Mouse (Mus musculus) neural tube, embryonic 11.5 days (tissue): ENCODE data around the gene Tbcb. TPM values are rescaled to one million over a fixed set of nuclear protein-coding genes. Genes with fewer than 3 reads are reported as not detected.
"Not testable (repeated sequence)": the region's sequence is repeated elsewhere in the genome, so short reads cannot be mapped to it uniquely, and the experiment has no call there.

Source experiments
- ATAC-seq: fragments of 200-750 bp; cut with Nextera tagmentation; 2 replicates; pipeline ENCODE4 v1.8.0; 2017; ENCODE audit warnings: moderate number of reproducible peaks, mild to moderate bottlenecking, moderate TSS enrichment, moderate library complexity; ENCODE audit not compliant: insufficient read depth, low FRiP score, low TSS enrichment
- DNase-seq: peaks from one replicate; pipeline ENCODE4 v3.0.0-alpha.2; 2015; ENCODE audit warnings: low spot score
- H3K27ac ChIP-seq: fragments of 300-500 bp; sonication (generic); 2 replicates; pipeline ENCODE4 v1.5.1; 2014; ENCODE audit warnings: low read depth, mild to moderate bottlenecking, low read length
- H3K27me3 ChIP-seq: fragments of 300-500 bp; sonication (generic); 2 replicates; pipeline ENCODE4 v1.6.1; 2014; ENCODE audit warnings: mild to moderate bottlenecking, low read length, mixed read lengths; ENCODE audit not compliant: control insufficient read depth, insufficient read depth
- H3K36me3 ChIP-seq: fragments of 300-500 bp; sonication (generic); 2 replicates; pipeline ENCODE4 v1.6.1; 2014; ENCODE audit warnings: mild to moderate bottlenecking, low read length, moderate library complexity, mixed read lengths; ENCODE audit not compliant: control insufficient read depth, insufficient read depth
- H3K4me1 ChIP-seq: fragments of 300-500 bp; sonication (generic); 2 replicates; pipeline ENCODE4 v1.6.1; 2014; ENCODE audit warnings: low read length, mixed read lengths; ENCODE audit not compliant: control insufficient read depth, insufficient read depth
- H3K4me2 ChIP-seq: fragments of 300-500 bp; sonication (generic); 2 replicates; pipeline ENCODE4 v1.6.1; 2014; ENCODE audit warnings: low read depth, mild to moderate bottlenecking, moderate library complexity
- H3K4me3 ChIP-seq: fragments of 300-500 bp; sonication (generic); 2 replicates; pipeline ENCODE4 v1.5.1; 2014; ENCODE audit warnings: low read depth, low read length
- H3K9ac ChIP-seq: fragments of 300-500 bp; sonication (generic); 2 replicates; pipeline ENCODE4 v1.6.1; 2014; ENCODE audit warnings: mild to moderate bottlenecking, low read length
- H3K9me3 ChIP-seq: fragments of 300-500 bp; sonication (generic); 2 replicates; pipeline ENCODE4 v1.6.1; 2016; ENCODE audit warnings: low read length; ENCODE audit not compliant: control insufficient read depth
- WGBS: fragments of 180-500 bp; shearing (Covaris S2); extraction: QIAGEN DNeasy Blood & Tissue Kit; methylation state at CpG from one replicate; pipeline ENCODE4 v1.1.7; 2014; 5-methylcytosine and 5-hydroxymethylcytosine counted together
- polyA plus RNA-seq: library from polyadenylated mRNA; unstranded; fragments of >200 nt; fragmentation: Nextera tagmentation; extraction: Ambion mirVana; gene quantifications from 2 replicates; pipeline ENCODE4 v1.2.1, GENCODE M21; 2014

Gene Tbcb
- polyA plus RNA-seq, 1 experiment from 2014 or later = 302 TPM

DNA sequence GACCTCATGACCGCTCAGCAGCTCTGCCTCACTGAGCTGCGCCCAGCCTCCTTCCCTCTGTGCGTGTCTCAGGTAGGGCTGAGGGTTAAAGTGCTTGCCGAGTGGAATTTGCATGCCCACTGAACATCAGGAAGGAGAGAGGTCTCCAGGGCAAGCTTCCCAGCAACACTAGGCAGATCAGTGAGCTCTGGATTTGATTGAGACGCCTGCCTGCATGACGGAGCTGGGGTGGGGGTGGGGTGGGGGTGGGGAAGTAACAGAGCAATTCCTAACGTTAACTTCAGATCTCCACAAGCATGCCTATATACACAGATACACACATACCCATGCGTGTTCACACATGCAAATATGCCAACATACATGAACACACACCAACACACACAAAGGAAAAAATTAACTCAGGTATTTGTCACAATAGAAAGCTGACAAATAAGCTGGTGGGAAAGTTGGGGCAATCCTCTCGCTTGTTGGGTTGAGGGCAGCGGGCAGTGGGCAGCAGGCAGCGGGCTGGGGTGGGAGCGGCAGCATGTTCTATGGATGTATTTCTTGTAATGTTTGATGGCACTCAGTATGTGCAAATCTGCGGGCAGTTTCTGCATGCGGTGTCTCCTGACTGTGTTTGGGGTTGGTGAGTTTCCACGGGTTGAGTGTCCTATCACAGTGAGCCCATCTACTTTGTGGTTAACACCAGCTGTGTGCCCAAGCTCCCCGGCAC, 12.6 kb downstream of the Tbcb start:
- Histone ChIP-seq H3K4me2 (peak overlapping the region; percentile 72), H3K9me3 (no peaks in the 10 kb centered on the region), H3K4me3 (peak overlapping the region; percentile 40), H3K9ac (peak overlapping the region; percentile 41), H3K4me1 (0 out of 2 replicates have a peak, but pooled peaks cover 2% of the 10 kb centered on the region), H3K27me3 (no peaks in the 10 kb centered on the region), H3K27ac (0 out of 2 replicates have a peak overlapping the region, but pooled peaks have one; percentile 46), H3K36me3 (peaks cover 4% of the 10 kb centered on the region)
- ATAC-seq (0 out of 2 replicates have a peak, but pooled peaks have one; percentile 28), DNase-seq (peak; percentile 66)
- WGBS = 5% methylated on average over 16 of the region's 16 CpGs

GRCm38 (mm10) chr7:30217277-30217676, 14.8 kb downstream of the Tbcb start:
- no peaks in the 10 kb centered on the region for H3K27me3 ChIP-seq
- no peaks in the 10 kb centered on the region for H3K36me3 ChIP-seq
- no peak overlapping the region for H3K9ac ChIP-seq
- DNase-seq (no peak), ATAC-seq (peak; percentile 27; the same call in 1 of the 2 replicates)
- 81% methylated on average over 2 of the region's 2 CpGs for WGBS
- no peaks in the 10 kb centered on the region for H3K9me3 ChIP-seq
- no peak overlapping the region for H3K4me2 ChIP-seq
- H3K4me3 ChIP-seq = no peak overlapping the region
- 0 out of 2 replicates have a peak, but pooled peaks cover 2% of the 10 kb centered on the region for H3K4me1 ChIP-seq
- no peak overlapping the region for H3K27ac ChIP-seq

GRCm38 (mm10) chr7:30216723-30217151, 15.3 kb downstream of the Tbcb start:
- Histone ChIP-seq H3K4me3 (no peak overlapping the region), H3K9ac (no peak overlapping the region), H3K4me2 (0 out of 2 replicates have a peak overlapping the region, but pooled peaks have one; percentile 29), H3K27me3 (no peaks in the 10 kb centered on the region), H3K27ac (no peak overlapping the region), H3K4me1 (0 out of 2 replicates have a peak, but pooled peaks cover 2% of the 10 kb centered on the region), H3K36me3 (no peaks in the 10 kb centered on the region), H3K9me3 (no peaks in the 10 kb centered on the region)
- WGBS = under 1% methylated on average over 15 of the region's 16 CpGs
- peak; percentile 88 for DNase-seq
- peak; percentile 85 for ATAC-seq

GRCm38 (mm10) chr7:30215875-30216274, 16.2 kb downstream of the Tbcb start:
- H3K4me3 ChIP-seq = no peak overlapping the region
- H3K9me3 ChIP-seq = no peaks in the 10 kb centered on the region
- ATAC-seq = no peak
- no peak for DNase-seq
- 91% methylated on average over 3 of the region's 3 CpGs for WGBS
- no peak overlapping the region for H3K4me2 ChIP-seq
- H3K36me3 ChIP-seq = no peaks in the 10 kb centered on the region
- 0 out of 2 replicates have a peak, but pooled peaks cover 2% of the 10 kb centered on the region for H3K4me1 ChIP-seq
- no peak overlapping the region for H3K9ac ChIP-seq
- no peaks in the 10 kb centered on the region for H3K27me3 ChIP-seq
- H3K27ac ChIP-seq = no peak overlapping the region

- H3K9me3 ChIP-seq = no peaks in the 10 kb centered on the region
- no peak for ATAC-seq
- no peak overlapping the region for H3K27ac ChIP-seq
- H3K4me3 ChIP-seq = no peak overlapping the region
- H3K36me3 ChIP-seq = no peaks in the 10 kb centered on the region
- no peaks in the 10 kb centered on the region for H3K4me1 ChIP-seq
- no peaks in the 10 kb centered on the region for H3K27me3 ChIP-seq
- WGBS = 85% methylated on average over 3 of the region's 3 CpGs
- no peak overlapping the region for H3K9ac ChIP-seq
- DNase-seq = no peak
- H3K4me2 ChIP-seq = no peak overlapping the region
Measured at GRCm38 (mm10) chr7:30213881-30214280, 18.2 kb downstream of the Tbcb start.

DNA sequence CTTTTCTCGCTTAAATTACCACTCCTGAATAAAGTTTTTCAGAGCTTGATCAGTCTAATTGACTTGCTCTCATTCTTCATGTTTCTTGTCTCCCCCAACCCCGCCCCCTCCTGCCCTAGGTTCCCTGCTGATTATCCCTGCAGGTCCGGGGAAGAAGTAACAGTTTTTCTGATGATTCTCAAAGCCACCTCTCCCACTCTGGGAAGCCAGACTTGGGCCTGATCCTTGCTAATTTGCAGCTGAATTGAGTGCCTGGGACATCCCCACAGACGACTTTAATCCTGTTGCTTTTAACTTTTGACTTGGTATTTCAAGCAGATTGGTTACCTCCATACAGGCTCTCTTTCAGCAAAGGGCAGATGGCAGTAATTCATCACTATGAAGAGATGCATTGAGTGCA, 21.0 kb downstream of the Tbcb start:
- Histone ChIP-seq H3K27ac (no peak overlapping the region), H3K4me2 (no peak overlapping the region), H3K4me3 (no peak overlapping the region), H3K9ac (no peak overlapping the region), H3K4me1 (no peaks in the 10 kb centered on the region), H3K9me3 (no peaks in the 10 kb centered on the region), H3K36me3 (no peaks in the 10 kb centered on the region), H3K27me3 (no peaks in the 10 kb centered on the region)
- ATAC-seq (no peak), DNase-seq (no peak)
- WGBS = 39% methylated on average over 4 of the region's 4 CpGs

DNA sequence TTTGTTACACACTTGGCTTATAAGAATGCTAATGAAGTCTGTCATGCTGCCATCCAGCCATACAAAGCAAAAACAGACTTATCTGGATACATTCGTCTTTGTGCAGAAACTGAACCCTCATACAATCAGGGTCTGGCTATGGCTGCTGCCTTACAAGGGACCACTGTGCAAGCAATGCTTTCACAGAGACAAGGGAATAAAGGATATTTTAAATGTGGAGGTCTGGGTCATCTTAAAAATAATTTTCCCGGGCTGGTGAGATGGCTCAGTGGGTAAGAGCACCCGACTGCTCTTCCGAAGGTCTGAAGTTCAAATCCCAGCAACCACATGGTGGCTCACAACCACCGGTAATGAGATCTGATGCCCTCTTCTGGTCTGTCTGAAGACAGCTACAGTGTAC, 25.7 kb downstream of the Tbcb start:
- not testable (repeated sequence) for H3K4me3 ChIP-seq, H3K9me3 ChIP-seq, H3K4me1 ChIP-seq, H3K27ac ChIP-seq, H3K27me3 ChIP-seq, H3K9ac ChIP-seq, H3K36me3 ChIP-seq, DNase-seq, ATAC-seq, H3K4me2 ChIP-seq
- 59% methylated on average over 5 of the region's 5 CpGs for WGBS

- H3K4me3 ChIP-seq = no peak overlapping the region
- no peak overlapping the region for H3K9ac ChIP-seq
- DNase-seq (peak; percentile 54), ATAC-seq (no peak)
- H3K4me1 ChIP-seq = no peaks in the 10 kb centered on the region
- no peaks in the 10 kb centered on the region for H3K36me3 ChIP-seq
- no peaks in the 10 kb centered on the region for H3K9me3 ChIP-seq
- no peak overlapping the region for H3K27ac ChIP-seq
- H3K27me3 ChIP-seq = no peaks in the 10 kb centered on the region
- WGBS = 2% methylated on average over 2 of the region's 2 CpGs
- H3K4me2 ChIP-seq = no peak overlapping the region
Measured at GRCm38 (mm10) chr7:30205383-30205782, 26.7 kb downstream of the Tbcb start.

- no peak overlapping the region for H3K4me3 ChIP-seq
- DNase-seq (no peak), ATAC-seq (no peak)
- H3K9ac ChIP-seq = no peak overlapping the region
- no peaks in the 10 kb centered on the region for H3K4me1 ChIP-seq
- H3K9me3 ChIP-seq = no peaks in the 10 kb centered on the region
- H3K4me2 ChIP-seq = no peak overlapping the region
- 51% methylated on average over 8 of the region's 8 CpGs for WGBS
- no peak overlapping the region for H3K27ac ChIP-seq
- no peaks in the 10 kb centered on the region for H3K36me3 ChIP-seq
- H3K27me3 ChIP-seq = no peaks in the 10 kb centered on the region
Measured at GRCm38 (mm10) chr7:30204380-30204779, 27.7 kb downstream of the Tbcb start.
